Comparison of ENCODE assay signal across 7 mouse cellular contexts in the genomic region with DNA sequence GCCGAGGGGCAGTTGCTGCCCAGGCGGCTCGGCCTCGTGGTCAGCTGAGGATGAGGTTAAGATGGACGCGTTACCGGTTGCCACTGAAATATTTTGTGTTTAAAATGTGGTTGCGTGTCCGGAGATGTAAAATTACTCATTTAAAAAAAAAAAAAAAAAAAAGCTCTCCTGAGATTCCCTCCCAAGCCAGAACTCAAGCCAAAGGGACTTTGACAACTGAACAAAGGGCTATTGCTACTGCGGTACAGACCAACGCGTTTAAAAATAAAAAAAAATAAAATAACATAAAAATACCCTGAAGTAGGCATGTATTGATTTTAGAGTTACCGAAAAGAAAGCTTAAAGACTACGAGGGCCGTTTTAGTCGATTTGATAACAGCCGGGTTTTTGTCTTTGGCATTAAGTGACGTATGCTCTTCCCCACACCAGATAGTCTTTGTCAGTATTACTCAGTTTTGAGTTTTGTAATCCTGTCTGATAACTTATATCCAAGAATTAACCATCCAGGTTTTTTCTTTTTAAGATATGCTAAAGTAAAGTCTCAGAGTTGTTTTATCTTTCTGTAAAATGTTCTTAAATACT. TPM values are rescaled to one million over a fixed set of nuclear protein-coding genes. Genes with fewer than 3 reads are reported as not detected.
A peak's percentile ranks its signal among the peaks of the same experiment; 100 is the strongest.
DNase-seq lines count a peak whose midpoint lies in the region; ATAC-seq and TF ChIP-seq lines count a peak whose summit lies in the region.

No protein-coding gene starts in this region.

- H3K9me3 ChIP-seq in forebrain, embryonic 10.5 days = no peaks in the 10 kb centered on the region
- no peaks in the 10 kb centered on the region for H3K9me3 ChIP-seq in liver, embryonic 11.5 days (ENCODE audit: control insufficient read depth, low read length)
- H3K9me3 ChIP-seq in stomach, postnatal 0 days (ENCODE audit: control insufficient read depth, low read length) = no peaks in the 10 kb centered on the region

- peak overlapping the region; percentile 85 for H3K4me3 ChIP-seq in thymus, adult 2 months (ENCODE audit: control insufficient read depth, insufficient read depth, low read length)
- H3K4me3 ChIP-seq in forebrain, embryonic 10.5 days = peak overlapping the region; percentile 73
- H3K4me3 ChIP-seq in liver, embryonic 11.5 days (ENCODE audit: low read depth, low read length) = peak overlapping the region; percentile 70
- peak overlapping the region; percentile 47 for H3K4me3 ChIP-seq in stomach, postnatal 0 days (ENCODE audit: low read depth, low read length)

- peak overlapping the region; percentile 90 for H3K9ac ChIP-seq in liver, embryonic 11.5 days (ENCODE audit: low read depth, low read length)
- peak overlapping the region; percentile 66 for H3K9ac ChIP-seq in stomach, postnatal 0 days (ENCODE audit: low read length)

- peak overlapping the region; percentile 80 for H3K4me2 ChIP-seq in liver, embryonic 11.5 days
- H3K4me2 ChIP-seq in stomach, postnatal 0 days (replicated peaks; ENCODE audit: low read depth) = peak overlapping the region; percentile 53

- TF ChIP-seq CTCF in thymus, adult 2 months (IDR thresholded peaks at IDR 0.05; ENCODE audit: borderline replicate concordance, control insufficient read depth, extremely low read depth, insufficient read depth, low read length, poor library complexity) = no peak; the same call in 1 of the 2 replicates
- no peak for TF ChIP-seq CTCF in stomach, postnatal 0 days (IDR thresholded peaks at IDR 0.05; ENCODE audit: low read depth)

- no peaks in the 10 kb centered on the region for H3K4me1 ChIP-seq in thymus, adult 2 months (replicated peaks; ENCODE audit: control insufficient read depth, insufficient read depth, low read length)
- H3K4me1 ChIP-seq in forebrain, embryonic 10.5 days = peaks cover 7% of the 10 kb centered on the region
- H3K4me1 ChIP-seq in liver, embryonic 11.5 days (replicated peaks; ENCODE audit: control insufficient read depth, insufficient read depth, low read length) = peaks cover 3% of the 10 kb centered on the region; the same call in 1 of the 2 replicates
- H3K4me1 ChIP-seq in stomach, postnatal 0 days (replicated peaks; ENCODE audit: control insufficient read depth, insufficient read depth) = no peaks in the 10 kb centered on the region

- under 1% methylated on average over 18 of the region's 18 CpGs for WGBS in thymus, adult 2 months
- WGBS in forebrain, embryonic 10.5 days = under 1% methylated on average over 18 of the region's 18 CpGs
- under 1% methylated on average over 18 of the region's 18 CpGs for WGBS in liver, embryonic 11.5 days
- under 1% methylated on average over 18 of the region's 18 CpGs for WGBS in stomach, postnatal 0 days

- TF ChIP-seq EP300 in stomach, postnatal 0 days (optimal IDR thresholded peaks at IDR 0.05) = no peak

- no peak for ATAC-seq in liver, embryonic 11.5 days (replicated peaks; ENCODE audit: low FRiP score)
- no peak for ATAC-seq in stomach, postnatal 0 days (ENCODE audit: low FRiP score, low TSS enrichment)

- H3K27ac ChIP-seq in thymus, adult 2 months (ENCODE audit: control insufficient read depth, insufficient read depth, low read length) = peak overlapping the region; percentile 93
- H3K27ac ChIP-seq in forebrain, embryonic 10.5 days = peak overlapping the region; percentile 98
- peak overlapping the region; percentile 100 for H3K27ac ChIP-seq in liver, embryonic 11.5 days (ENCODE audit: low read depth, low read length)
- peak overlapping the region; percentile 98 for H3K27ac ChIP-seq in stomach, postnatal 0 days (replicated peaks)

- no peak for TF ChIP-seq POLR2A in thymus, adult 2 months (IDR thresholded peaks at IDR 0.05; ENCODE audit: control insufficient read depth, extremely low read depth, insufficient read depth, low read length, poor library complexity)

- no peaks in the 10 kb centered on the region for H3K27me3 ChIP-seq in thymus, adult 2 months (ENCODE audit: control insufficient read depth, insufficient read depth, low read length)
- H3K27me3 ChIP-seq in forebrain, embryonic 10.5 days (ENCODE audit: poor library complexity, severe bottlenecking) = no peaks in the 10 kb centered on the region
- no peaks in the 10 kb centered on the region for H3K27me3 ChIP-seq in liver, embryonic 11.5 days (replicated peaks; ENCODE audit: control insufficient read depth, insufficient read depth, low read length)
- no peaks in the 10 kb centered on the region for H3K27me3 ChIP-seq in stomach, postnatal 0 days (ENCODE audit: control insufficient read depth, insufficient read depth, low read length)

- DNase-seq in thymus, adult 2 months = no peak
- DNase-seq in thymus, adult 18-20 months = no peak
- DNase-seq in forebrain, embryonic 10.5 days (ENCODE audit: extremely low spot score, low spot score) = no peak
- no peak for DNase-seq in liver, embryonic 11.5 days (ENCODE audit: low spot score)
- no peak for DNase-seq in stomach, postnatal 0 days (ENCODE audit: low spot score)
- no peak for DNase-seq in adrenal gland, postnatal 4 days (ENCODE audit: low spot score in 2 of 2)
- DNase-seq in cerebellum, postnatal 25 days = no peak

- no peaks in the 10 kb centered on the region for H3K36me3 ChIP-seq in thymus, adult 2 months (ENCODE audit: control insufficient read depth, insufficient read depth, low read length)
- peaks cover 16% of the 10 kb centered on the region for H3K36me3 ChIP-seq in forebrain, embryonic 10.5 days (replicated peaks)
- H3K36me3 ChIP-seq in liver, embryonic 11.5 days (ENCODE audit: control insufficient read depth, insufficient read depth, low read length) = no peaks in the 10 kb centered on the region
- H3K36me3 ChIP-seq in stomach, postnatal 0 days (ENCODE audit: control insufficient read depth, insufficient read depth, low read length) = no peaks in the 10 kb centered on the region

RNA-seq across cellular contexts. Expression of gene Mttp, which starts 0.6 kb away (rescaled TPM):
- polyA plus RNA-seq in thymus, adult 2 months (2012; rRNA removed) = 1.4 and 1.6 TPM in 2 replicates
- 11.1 and 11.4 TPM in 2 replicates for polyA plus RNA-seq in forebrain, embryonic 10.5 days (2016; fragmentation: Nextera tagmentation; extraction: Ambion mirVana)
- polyA plus RNA-seq in liver, embryonic 11.5 days (2014; fragmentation: Nextera tagmentation; extraction: Ambion mirVana) = 45.0 and 53.2 TPM in 2 replicates
- polyA plus RNA-seq in stomach, postnatal 0 days (2015; fragmentation: Nextera tagmentation; extraction: Ambion mirVana) = 14.1 TPM in 2 replicates
- total RNA-seq in adrenal gland, postnatal 4 days (2021) = 10 to 100 TPM; 11.7 to 21.3 TPM

RNA-seq across cellular contexts. Expression of gene Trmt10a, which starts 0.9 kb away (rescaled TPM):
- polyA plus RNA-seq in thymus, adult 2 months (2012; rRNA removed) = 2.1 and 2.2 TPM in 2 replicates
- 19.7 and 20.1 TPM in 2 replicates for polyA plus RNA-seq in forebrain, embryonic 10.5 days (2016; fragmentation: Nextera tagmentation; extraction: Ambion mirVana)
- polyA plus RNA-seq in liver, embryonic 11.5 days (2014; fragmentation: Nextera tagmentation; extraction: Ambion mirVana) = 13.1 and 13.5 TPM in 2 replicates
- 4.5 and 5.3 TPM in 2 replicates for polyA plus RNA-seq in stomach, postnatal 0 days (2015; fragmentation: Nextera tagmentation; extraction: Ambion mirVana)
- 10 to 100 TPM in 1 of 2 experiments, 1 to 10 TPM in 1; 6.6 to 12.5 TPM for total RNA-seq in adrenal gland, postnatal 4 days (2021)

RNA-seq across cellular contexts. Expression of gene 4930579F01Rik, which starts 49.5 kb away (rescaled TPM):
- polyA plus RNA-seq in thymus, adult 2 months (2012; rRNA removed) = not detected in 2 replicates
- polyA plus RNA-seq in forebrain, embryonic 10.5 days (2016; fragmentation: Nextera tagmentation; extraction: Ambion mirVana) = not detected in 2 replicates
- polyA plus RNA-seq in liver, embryonic 11.5 days (2014; fragmentation: Nextera tagmentation; extraction: Ambion mirVana) = not detected in 2 replicates
- 0.11 and 0.22 TPM in 2 replicates for polyA plus RNA-seq in stomach, postnatal 0 days (2015; fragmentation: Nextera tagmentation; extraction: Ambion mirVana)
- total RNA-seq in adrenal gland, postnatal 4 days (2021) = not detected
